Mouse (Mus musculus): ENCODE data around the gene Lzts2.
"Not testable (repeated sequence)": the region's sequence is repeated elsewhere in the genome, so short reads cannot be mapped to it uniquely, and the experiment has no call there.

Lzts2 gene

GRCm38 (mm10) chr19:45025937-45026568, 11.8 kb downstream of the Lzts2 start:
- no peak for DNase-seq (ENCODE audit: low read depth, low spot score)

GRCm38 (mm10) chr19:45026958-45027670, 12.9 kb downstream of the Lzts2 start:
- DNase-seq (ENCODE audit: low read depth, low spot score) = no peak

GRCm38 (mm10) chr19:45027848-45028247, 13.6 kb downstream of the Lzts2 start:
- DNase-seq (ENCODE audit: low read depth, low spot score) = no peak

DNA sequence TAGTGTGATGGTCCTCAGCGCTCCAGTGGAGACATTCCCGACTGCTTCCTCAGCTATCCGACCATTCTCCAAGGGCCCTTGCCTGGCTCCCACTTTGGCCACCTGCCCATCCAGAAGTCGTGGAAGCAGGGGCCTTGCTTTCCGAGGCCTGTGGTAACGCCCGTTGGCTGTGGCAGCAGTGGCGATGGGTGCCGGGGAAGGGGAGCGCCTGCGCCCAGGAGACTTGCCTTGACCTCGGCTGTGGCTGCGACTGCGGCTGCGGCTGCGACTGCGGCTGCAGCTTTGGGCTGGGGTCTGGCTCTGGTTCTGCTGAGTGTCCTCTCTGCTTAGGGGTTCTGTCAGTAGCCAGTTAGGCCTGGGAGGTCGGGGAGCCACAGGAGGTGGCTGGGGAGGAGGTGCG, 14.5 kb downstream of the Lzts2 start:
- DNase-seq (ENCODE audit: low read depth, low spot score) = no peak

DNA sequence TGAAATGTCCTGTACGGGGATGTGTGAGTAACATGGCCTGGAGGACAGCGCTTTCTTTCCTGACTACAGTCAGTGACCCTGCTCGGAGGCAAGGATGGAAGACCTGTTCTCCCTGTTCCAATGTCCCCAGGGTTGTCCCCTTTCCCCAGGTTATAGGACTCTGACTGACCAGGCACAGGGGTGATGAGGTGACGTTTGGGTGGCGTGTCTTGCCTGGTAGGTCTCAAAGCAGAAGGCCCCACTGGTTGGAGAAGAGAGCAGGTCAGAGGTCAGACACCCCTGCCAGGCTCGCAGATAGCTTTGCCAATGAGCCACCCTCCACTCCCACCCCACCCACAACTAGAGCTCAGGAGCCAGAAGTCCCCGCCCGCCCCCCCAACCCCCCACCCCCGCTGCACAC, 15.4 kb downstream of the Lzts2 start:
- no peak for DNase-seq (ENCODE audit: low read depth, low spot score)

DNA sequence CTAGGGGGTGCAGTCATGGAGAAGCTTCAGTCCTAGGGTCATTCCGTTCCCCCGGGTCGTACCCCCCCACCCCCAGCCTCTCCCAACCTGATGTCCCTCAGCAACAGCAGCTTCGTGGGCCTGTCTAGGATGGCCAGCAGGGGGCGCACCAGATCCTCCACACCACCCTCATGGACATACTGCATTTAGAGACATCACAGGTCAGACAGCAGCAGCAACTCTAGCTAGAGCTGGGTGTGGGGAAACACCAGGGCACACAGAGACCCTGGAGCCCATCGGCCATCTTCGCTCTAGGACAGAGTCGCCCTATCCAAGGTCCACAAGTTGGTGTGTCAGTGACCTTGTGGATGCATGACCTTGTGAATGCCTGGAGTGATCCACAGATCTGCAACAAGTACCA, 15.9 kb downstream of the Lzts2 start:
- DNase-seq (ENCODE audit: low read depth, low spot score) = peak; percentile 78

- peak; percentile 85 for DNase-seq (ENCODE audit: low read depth, low spot score)
Measured at GRCm38 (mm10) chr19:45030746-45031693, 16.8 kb downstream of the Lzts2 start.

DNA sequence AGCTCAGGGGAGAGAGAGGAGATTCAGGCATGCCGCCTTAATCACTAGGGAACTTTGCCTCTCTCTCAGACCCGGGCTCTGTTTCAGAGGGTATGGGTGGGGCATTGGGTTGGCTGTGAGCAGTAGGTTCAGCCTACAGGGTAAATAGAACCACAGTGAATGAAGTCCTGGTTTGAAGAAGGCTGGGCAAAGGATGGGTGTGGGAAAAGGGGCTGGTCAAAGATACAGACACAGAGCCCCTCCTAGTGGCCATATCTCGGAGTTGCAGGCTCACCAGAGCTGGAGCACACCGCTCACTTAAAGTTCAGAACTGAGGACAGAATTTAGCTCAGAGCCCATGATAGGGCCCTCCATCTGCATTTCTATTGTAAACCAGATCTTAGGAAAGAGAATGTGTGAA, 17.6 kb downstream of the Lzts2 start:
- peak; percentile 70 for DNase-seq (ENCODE audit: low read depth, low spot score)

GRCm38 (mm10) chr19:45032570-45033332, 18.5 kb downstream of the Lzts2 start:
- DNase-seq (ENCODE audit: low read depth, low spot score) = peak; percentile 26

- DNase-seq (ENCODE audit: low read depth, low spot score) = peak; percentile 66
Measured at GRCm38 (mm10) chr19:45036867-45037266, 22.7 kb downstream of the Lzts2 start.

GRCm38 (mm10) chr19:45038198-45038597, 24.0 kb downstream of the Lzts2 start:
- not testable (repeated sequence) for DNase-seq (ENCODE audit: low read depth, low spot score)

DNA sequence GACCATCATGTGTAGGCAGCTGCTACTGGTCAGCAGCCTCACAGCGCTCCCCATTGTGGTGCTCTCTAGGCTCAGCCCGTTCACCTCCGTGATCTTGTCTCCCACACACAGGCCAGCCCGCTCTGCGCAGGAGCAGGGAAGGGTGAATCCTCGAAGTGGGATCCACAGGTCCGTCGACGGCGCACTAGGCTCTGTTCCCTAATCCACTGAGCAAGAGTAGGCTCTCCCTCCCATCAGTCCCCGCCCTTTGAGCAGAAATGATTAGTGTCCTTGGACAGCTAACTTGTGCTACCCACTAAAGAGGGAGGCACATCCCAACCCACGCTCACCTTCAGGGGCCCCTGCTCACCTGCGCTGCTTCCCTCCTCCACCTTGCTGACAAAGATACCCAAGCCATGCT, 26.0 kb downstream of the Lzts2 start:
- no peak for DNase-seq (ENCODE audit: low read depth, low spot score)

DNA sequence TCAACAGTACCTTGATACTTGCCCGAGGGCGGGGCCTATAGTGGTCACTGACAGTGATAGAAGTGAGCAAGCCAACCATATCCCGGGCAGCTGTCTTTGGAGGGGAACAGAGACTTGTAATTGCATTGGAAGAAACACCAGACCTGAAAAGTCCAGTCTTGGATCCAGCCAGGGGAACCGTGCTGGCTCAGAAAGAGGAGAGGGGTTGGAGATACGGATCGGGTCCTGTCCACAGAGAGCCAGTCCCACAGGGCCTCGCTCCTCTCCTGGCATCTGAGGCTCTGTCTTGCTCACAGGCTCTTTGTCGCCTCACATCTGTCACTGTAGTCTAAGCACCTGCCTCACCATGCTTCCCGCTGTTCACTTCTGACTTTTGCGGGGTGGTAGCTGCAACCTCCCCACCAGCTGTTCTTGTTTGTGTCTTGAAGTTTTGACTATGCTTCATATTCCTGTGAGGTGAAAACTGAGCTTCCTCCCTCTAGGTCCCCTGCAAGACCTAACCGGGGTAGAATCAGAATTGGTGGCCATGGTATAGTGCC, 30.2 kb downstream of the Lzts2 start:
- DNase-seq (ENCODE audit: low read depth, low spot score) = peak; percentile 12

- no peak for DNase-seq (ENCODE audit: low read depth, low spot score)
Measured at GRCm38 (mm10) chr19:45045236-45045635, 31.0 kb downstream of the Lzts2 start.

DNA sequence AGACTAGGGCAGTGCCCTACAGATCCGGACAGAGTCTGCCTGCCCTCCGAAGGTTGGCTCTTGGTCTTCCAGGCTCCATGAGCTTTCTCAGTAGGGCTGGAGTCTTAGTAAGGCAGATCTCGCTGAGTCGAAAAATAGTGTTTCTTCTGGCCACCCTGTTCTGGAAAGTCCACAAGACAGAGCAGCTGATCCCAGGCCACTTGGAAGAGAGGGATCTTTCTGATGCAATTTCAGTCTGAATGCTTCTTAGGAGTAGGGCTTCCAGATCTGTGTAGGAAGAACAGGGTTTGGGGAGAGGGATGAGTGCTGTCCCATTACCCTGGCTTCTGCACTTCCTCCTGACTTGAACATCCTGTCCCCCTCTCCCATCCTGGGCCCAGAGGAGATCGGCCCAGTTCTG, 31.4 kb downstream of the Lzts2 start, which contains the start of gene Pdzd7:
Pdzd7 (minus strand) TSS at position 67 of the 400 bp plus-strand sequence.
- DNase-seq (ENCODE audit: low read depth, low spot score) = no peak

DNA sequence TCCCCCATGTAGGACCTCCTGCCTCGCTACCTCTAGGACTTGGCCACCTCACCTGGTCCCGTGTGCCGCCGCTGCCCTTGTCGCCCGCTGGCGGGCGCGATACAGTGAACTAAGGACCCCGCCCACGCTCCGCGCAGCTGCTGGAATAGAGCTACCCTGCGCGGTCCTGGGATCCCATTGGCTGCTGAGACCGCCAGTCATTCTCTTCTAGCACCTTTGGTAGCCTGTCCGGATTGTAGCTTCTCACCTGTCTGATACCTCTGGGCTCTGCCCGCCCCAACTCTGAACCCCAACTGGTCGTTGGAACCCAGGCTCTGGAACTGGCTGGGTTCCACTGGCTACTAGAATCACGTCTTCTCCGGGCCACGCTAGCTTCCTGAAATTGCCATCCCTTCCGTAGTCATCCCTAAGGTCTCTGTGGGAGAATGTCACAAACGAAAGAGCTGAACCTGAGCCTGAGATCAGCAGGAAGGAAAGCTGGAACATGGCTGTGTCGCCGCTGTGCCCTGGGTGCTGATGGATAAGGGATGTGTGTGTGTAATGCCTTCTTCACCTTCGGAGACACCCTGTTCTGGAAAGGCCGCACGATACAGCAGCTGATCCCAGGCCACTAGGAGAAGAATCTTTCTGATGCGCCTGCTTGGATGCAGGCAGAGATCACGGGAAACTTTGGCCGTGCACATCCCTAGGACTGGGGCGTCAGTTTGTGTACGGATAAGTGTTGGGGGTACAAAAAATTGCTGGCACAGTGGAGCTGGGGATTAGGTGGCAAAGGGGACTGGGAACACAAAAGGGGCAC, 32.5 kb downstream of the Lzts2 start:
- peak; percentile 91 for DNase-seq (ENCODE audit: low read depth, low spot score)

DNA sequence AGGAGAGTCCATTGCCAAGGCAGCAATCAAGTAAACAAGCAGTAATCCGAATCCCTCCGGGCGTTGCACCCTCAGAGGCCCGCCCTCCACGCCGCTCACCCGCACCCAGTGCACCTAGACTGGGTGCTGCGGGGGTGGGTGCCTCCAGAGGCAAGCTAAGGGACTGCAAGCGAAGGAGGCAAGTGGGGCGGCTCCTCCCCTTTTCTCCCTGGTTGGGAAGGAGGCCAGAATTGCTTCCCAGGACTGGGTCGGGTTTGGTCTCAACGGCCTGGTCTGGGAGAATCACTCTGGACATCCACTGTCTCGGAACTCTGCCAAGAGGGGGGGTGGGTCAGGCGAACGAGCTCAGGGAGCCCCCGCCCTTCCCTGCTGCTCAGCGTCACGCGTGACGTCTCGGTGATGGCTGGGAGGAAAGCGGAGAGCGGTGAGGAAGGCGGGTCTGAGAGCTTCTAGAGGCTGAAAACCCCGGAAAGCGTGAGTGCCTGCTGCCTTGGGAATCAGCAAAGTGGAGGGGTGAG, 33.3 kb downstream of the Lzts2 start, which contains the start of gene Sfxn3:
Sfxn3 (plus strand) TSS at position 87 of the 518 bp plus-strand sequence.
- peak; percentile 92 for DNase-seq (ENCODE audit: low read depth, low spot score)

GRCm38 (mm10) chr19:45047935-45048643, 33.9 kb downstream of the Lzts2 start:
- no peak for DNase-seq (ENCODE audit: low read depth, low spot score)

GRCm38 (mm10) chr19:45048644-45049365, 34.6 kb downstream of the Lzts2 start:
- no peak for DNase-seq (ENCODE audit: low read depth, low spot score)

Data from A20 (cell line).